Mouse (Mus musculus) spleen, postnatal 10 days (tissue): ENCODE data around the gene Tns4.

Experiments used
- DNase-seq, 2 experiments: peaks; one replicate each; pipeline ENCODE4 v3.0.0; 2021 to 2022; ENCODE audit warnings: low spot score in 2 of 2

Gene Tns4

GRCm38 (mm10) chr11:99093740-99094139 is 4.6 kb upstream of the Tns4 start:
- no peak for DNase-seq

GRCm38 (mm10) chr11:99091666-99092065 is 2.6 kb upstream of the Tns4 start:
- DNase-seq, result no peak

- DNase-seq, result peak in 1 of 2 experiments; percentile 57
Observed at GRCm38 (mm10) chr11:99090391-99090790, 1.3 kb upstream of the Tns4 start.

GRCm38 (mm10) chr11:99088486-99088885 is 620 bp downstream of the Tns4 start:
- DNase-seq, result no peak

- no peak for DNase-seq
Observed at GRCm38 (mm10) chr11:99084366-99084765, 4.7 kb downstream of the Tns4 start.

GRCm38 (mm10) chr11:99083516-99083915 is 5.6 kb downstream of the Tns4 start:
- no peak for DNase-seq

GRCm38 (mm10) chr11:99082098-99082497 is 7.0 kb downstream of the Tns4 start:
- no peak for DNase-seq

GRCm38 (mm10) chr11:99081566-99081965 is 7.5 kb downstream of the Tns4 start:
- no peak for DNase-seq

- no peak for DNase-seq
Observed at GRCm38 (mm10) chr11:99080902-99081543, 8.1 kb downstream of the Tns4 start.

GRCm38 (mm10) chr11:99077869-99078268 is 11.2 kb downstream of the Tns4 start:
- no peak for DNase-seq

- no peak for DNase-seq
Observed at GRCm38 (mm10) chr11:99076744-99077319, 12.3 kb downstream of the Tns4 start.

GRCm38 (mm10) chr11:99073781-99074180 is 15.3 kb downstream of the Tns4 start:
- no peak for DNase-seq

- DNase-seq, result no peak
Observed at GRCm38 (mm10) chr11:99071866-99072265, 17.2 kb downstream of the Tns4 start.

GRCm38 (mm10) chr11:99068455-99068854 is 20.7 kb downstream of the Tns4 start:
- no peak for DNase-seq

GRCm38 (mm10) chr11:99067591-99067990 is 21.5 kb downstream of the Tns4 start:
- no peak for DNase-seq

GRCm38 (mm10) chr11:99065979-99066378 is 23.1 kb downstream of the Tns4 start:
- peak; percentile 36 to 71 for DNase-seq

GRCm38 (mm10) chr11:99065353-99065752 is 23.8 kb downstream of the Tns4 start:
- no peak for DNase-seq

GRCm38 (mm10) chr11:99063406-99064131 is 25.5 kb downstream of the Tns4 start:
- no peak for DNase-seq

GRCm38 (mm10) chr11:99062661-99063060 is 26.4 kb downstream of the Tns4 start:
- DNase-seq, result no peak

GRCm38 (mm10) chr11:99060435-99060834 is 28.7 kb downstream of the Tns4 start:
- DNase-seq, result no peak

- DNase-seq, result no peak
Observed at GRCm38 (mm10) chr11:99055571-99056452, 33.3 kb downstream of the Tns4 start.

- no peak for DNase-seq
Observed at GRCm38 (mm10) chr11:99055143-99055542, 34.0 kb downstream of the Tns4 start.
